Mouse (Mus musculus) heart, embryonic 12.5 days (tissue): ENCODE data around the gene Gm28043. TPM values are rescaled to one million over a fixed set of nuclear protein-coding genes. Genes with fewer than 3 reads are reported as not detected.

Source experiments
- ATAC-seq: fragments of 200-750 bp; cut with Nextera tagmentation; 2 replicates; pipeline ENCODE4 v1.8.0; 2017; ENCODE audit warnings: moderate TSS enrichment, moderate library complexity; ENCODE audit not compliant: insufficient number of reproducible peaks, low FRiP score
- H3K27ac ChIP-seq: fragments of 300-500 bp; sonication (generic); 2 replicates; pipeline ENCODE4 v1.5.1; 2016; ENCODE audit warnings: mild to moderate bottlenecking, moderate library complexity; ENCODE audit not compliant: poor library complexity, severe bottlenecking
- H3K27me3 ChIP-seq: fragments of 300-500 bp; sonication (generic); replicated peaks from 2 replicates; pipeline ENCODE4 v1.6.1; 2016; ENCODE audit warnings: mild to moderate bottlenecking, moderate library complexity
- H3K36me3 ChIP-seq: fragments of 300-500 bp; sonication (generic); 2 replicates; pipeline ENCODE4 v1.6.1; 2016; ENCODE audit warnings: mild to moderate bottlenecking, moderate library complexity
- H3K4me1 ChIP-seq: fragments of 300-500 bp; sonication (generic); replicated peaks from 2 replicates; pipeline ENCODE4 v1.6.1; 2016; ENCODE audit warnings: mild to moderate bottlenecking
- H3K4me2 ChIP-seq: fragments of 300-500 bp; sonication (generic); 2 replicates; pipeline ENCODE4 v1.6.1; 2016; ENCODE audit warnings: mild to moderate bottlenecking, moderate library complexity
- H3K4me3 ChIP-seq: fragments of 300-500 bp; sonication (generic); 2 replicates; pipeline ENCODE4 v1.5.1; 2016; ENCODE audit warnings: mild to moderate bottlenecking
- H3K9ac ChIP-seq: fragments of 300-500 bp; sonication (generic); 2 replicates; pipeline ENCODE4 v1.6.1; 2016; ENCODE audit warnings: mild to moderate bottlenecking, moderate library complexity
- H3K9me3 ChIP-seq: fragments of 300-500 bp; sonication (generic); replicated peaks from 2 replicates; pipeline ENCODE4 v1.6.1; 2016; ENCODE audit warnings: mild to moderate bottlenecking, moderate library complexity
- WGBS: fragments of 180-500 bp; shearing (Covaris S2); methylation state at CpG from one replicate; pipeline ENCODE4 v1.1.7; 2016; 5-methylcytosine and 5-hydroxymethylcytosine counted together
- polyA plus RNA-seq: library from polyadenylated mRNA; unstranded; fragments of >200 nt; fragmentation: Nextera tagmentation; extraction: Ambion mirVana; gene quantifications from 2 replicates; pipeline ENCODE4 v1.2.1, GENCODE M21; 2016

Gene Gm28043
- 2.1 and 2.5 TPM in 2 replicates for polyA plus RNA-seq

GRCm38 (mm10) chr17:29614115-29615023 lies at the start of gene Gm28043, which contains the start of gene Rnf8:
Gene Gm28043 (plus strand): TSS chr17:29614876.
Gene Rnf8 (plus strand): TSS chr17:29614790.
- WGBS: 2% methylated on average over 52 of the region's 52 CpGs
- Histone ChIP-seq H3K9ac (peak within 1 kb of the TSS; percentile 96), H3K27ac (peak within 1 kb of the TSS; percentile 96), H3K4me1 (peaks cover 36% of the 10 kb centered on the region), H3K4me2 (peak within 1 kb of the TSS; percentile 92), H3K9me3 (no peaks in the 10 kb centered on the region), H3K4me3 (peak within 1 kb of the TSS; percentile 91), H3K36me3 (peaks cover 11% of the 10 kb centered on the region; the same call in 1 of the 2 replicates), H3K27me3 (no peaks in the 10 kb centered on the region)
- peak; percentile 92 for ATAC-seq

- H3K36me3 ChIP-seq: peaks cover 57% of the 10 kb centered on the region
- H3K27me3 ChIP-seq: no peaks in the 10 kb centered on the region
- H3K4me1 ChIP-seq: no peaks in the 10 kb centered on the region
- H3K4me2 ChIP-seq: no peak overlapping the region
- H3K9me3 ChIP-seq: 0 out of 2 replicates have a peak, but pooled peaks cover 2% of the 10 kb centered on the region
- no peak for ATAC-seq
- no peak overlapping the region for H3K9ac ChIP-seq
- no peak overlapping the region for H3K4me3 ChIP-seq
- WGBS: 98% methylated on average over 5 of the region's 5 CpGs
- no peak overlapping the region for H3K27ac ChIP-seq
Measured at GRCm38 (mm10) chr17:29565521-29565920, 49.2 kb upstream of the Gm28043 start.

DNA sequence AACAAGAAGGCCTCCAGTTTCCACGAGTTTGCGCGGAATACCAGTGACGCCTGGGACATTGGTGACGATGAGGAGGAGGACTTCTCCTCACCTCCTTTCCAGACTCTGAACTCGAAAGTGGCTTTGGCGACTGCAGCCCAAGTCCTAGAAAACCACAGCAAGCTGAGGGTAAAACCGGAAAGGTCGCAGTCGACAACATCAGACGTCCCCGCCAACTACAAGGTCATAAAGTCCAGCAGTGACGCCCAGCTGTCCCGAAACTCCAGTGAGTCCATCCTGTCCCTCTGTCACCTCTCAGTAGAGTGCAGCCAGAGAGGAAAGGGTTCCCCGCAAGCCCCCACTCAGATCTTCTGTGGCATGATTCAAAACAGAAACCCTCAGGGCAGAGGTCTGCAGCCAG lies 46.2 kb upstream of the Gm28043 start:
- Histone ChIP-seq H3K27ac (no peak overlapping the region), H3K4me2 (no peak overlapping the region), H3K4me3 (no peak overlapping the region), H3K4me1 (no peaks in the 10 kb centered on the region), H3K9me3 (0 out of 2 replicates have a peak, but pooled peaks cover 2% of the 10 kb centered on the region), H3K9ac (no peak overlapping the region), H3K36me3 (peaks cover 83% of the 10 kb centered on the region), H3K27me3 (no peaks in the 10 kb centered on the region)
- no peak for ATAC-seq
- WGBS: 89% methylated on average over 15 of the region's 15 CpGs

- peaks cover 87% of the 10 kb centered on the region for H3K36me3 ChIP-seq
- no peak overlapping the region for H3K9ac ChIP-seq
- H3K9me3 ChIP-seq: 0 out of 2 replicates have a peak, but pooled peaks cover 2% of the 10 kb centered on the region
- H3K27me3 ChIP-seq: no peaks in the 10 kb centered on the region
- H3K4me1 ChIP-seq: 0 out of 2 replicates have a peak, but pooled peaks cover 3% of the 10 kb centered on the region
- 88% methylated on average over 6 of the region's 6 CpGs for WGBS
- H3K27ac ChIP-seq: no peak overlapping the region
- ATAC-seq: no peak
- no peak overlapping the region for H3K4me3 ChIP-seq
- no peak overlapping the region for H3K4me2 ChIP-seq
Measured at GRCm38 (mm10) chr17:29569831-29570230, 44.8 kb upstream of the Gm28043 start.

DNA sequence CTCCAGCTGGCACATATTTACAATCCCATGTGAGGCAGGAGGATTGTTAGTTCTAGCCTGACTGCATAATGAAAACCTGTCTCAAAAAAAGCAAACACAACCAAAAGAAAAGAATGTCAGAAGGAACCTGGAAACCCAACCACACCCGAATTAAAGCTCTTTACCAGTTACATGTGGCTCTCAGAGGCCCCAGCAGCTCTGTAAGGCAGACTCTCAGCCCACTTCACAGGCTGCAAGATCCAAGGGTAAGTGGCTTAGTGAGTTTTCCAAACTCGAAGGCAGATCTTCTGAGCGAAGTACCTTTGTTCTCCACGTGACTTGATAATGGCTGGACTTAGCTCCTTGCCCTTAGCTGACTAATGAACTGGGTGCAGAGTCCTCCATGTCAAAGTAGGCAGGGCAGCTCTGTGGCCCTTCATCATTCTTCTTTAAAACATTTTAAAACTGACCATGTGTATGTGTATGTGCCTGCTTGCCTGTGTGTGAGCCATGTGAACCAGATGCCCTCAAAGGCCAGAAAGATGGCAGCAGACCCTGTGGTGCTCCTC lies 35.0 kb upstream of the Gm28043 start:
- peaks cover 78% of the 10 kb centered on the region for H3K36me3 ChIP-seq
- no peak overlapping the region for H3K27ac ChIP-seq
- no peak overlapping the region for H3K4me2 ChIP-seq
- no peak overlapping the region for H3K9ac ChIP-seq
- H3K4me3 ChIP-seq: no peak overlapping the region
- ATAC-seq: no peak
- 84% methylated on average over 4 of the region's 4 CpGs for WGBS
- peaks cover 16% of the 10 kb centered on the region for H3K4me1 ChIP-seq
- no peaks in the 10 kb centered on the region for H3K9me3 ChIP-seq
- H3K27me3 ChIP-seq: no peaks in the 10 kb centered on the region

DNA sequence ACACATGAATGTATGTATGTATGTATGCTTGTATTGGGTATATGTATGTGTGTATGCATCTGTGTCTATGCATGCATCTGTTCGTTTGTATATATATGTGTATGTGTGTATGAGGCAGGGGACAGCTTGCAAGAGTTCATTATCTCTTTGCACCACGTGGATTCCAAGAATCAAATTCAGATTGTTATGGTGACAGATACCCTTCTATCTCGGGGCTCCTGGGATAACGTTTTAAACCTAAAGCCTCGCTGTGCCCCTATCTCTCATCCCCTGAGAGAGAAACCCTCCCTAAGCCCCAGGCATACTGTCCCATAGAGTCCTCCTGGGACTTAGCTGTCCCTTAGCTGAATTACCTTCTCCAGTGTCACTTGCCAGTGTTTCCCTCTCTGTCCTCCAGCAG lies 31.1 kb upstream of the Gm28043 start:
- peaks cover 69% of the 10 kb centered on the region for H3K36me3 ChIP-seq
- H3K4me2 ChIP-seq: no peak overlapping the region

GRCm38 (mm10) chr17:29584306-29584705 lies 30.4 kb upstream of the Gm28043 start:
- no peak for ATAC-seq
- Histone ChIP-seq H3K9me3 (no peaks in the 10 kb centered on the region), H3K27me3 (no peaks in the 10 kb centered on the region), H3K27ac (no peak overlapping the region), H3K9ac (no peak overlapping the region), H3K4me2 (no peak overlapping the region), H3K4me1 (peaks cover 12% of the 10 kb centered on the region), H3K36me3 (peaks cover 62% of the 10 kb centered on the region), H3K4me3 (no peak overlapping the region)
- 81% methylated on average over 5 of the region's 5 CpGs for WGBS

More for the DNA sequence above, 31.1 kb upstream of the Gm28043 start:
- Histone ChIP-seq H3K9ac (no peak overlapping the region), H3K9me3 (no peaks in the 10 kb centered on the region), H3K4me3 (no peak overlapping the region), H3K27ac (no peak overlapping the region), H3K27me3 (no peaks in the 10 kb centered on the region), H3K4me1 (peaks cover 4% of the 10 kb centered on the region)
- no peak for ATAC-seq
- 65% methylated on average over 5 of the region's 5 CpGs for WGBS

GRCm38 (mm10) chr17:29584737-29585136 lies 29.9 kb upstream of the Gm28043 start:
- H3K4me2 ChIP-seq: no peak overlapping the region
- WGBS: 89% methylated on average over 3 of the region's 3 CpGs
- peaks cover 58% of the 10 kb centered on the region for H3K36me3 ChIP-seq
- ATAC-seq: no peak
- H3K9ac ChIP-seq: no peak overlapping the region
- H3K27me3 ChIP-seq: no peaks in the 10 kb centered on the region
- H3K9me3 ChIP-seq: no peaks in the 10 kb centered on the region
- no peak overlapping the region for H3K4me3 ChIP-seq
- H3K27ac ChIP-seq: no peak overlapping the region
- peaks cover 16% of the 10 kb centered on the region for H3K4me1 ChIP-seq

GRCm38 (mm10) chr17:29585446-29585845 lies 29.2 kb upstream of the Gm28043 start:
- Histone ChIP-seq H3K4me2 (no peak overlapping the region), H3K27me3 (no peaks in the 10 kb centered on the region), H3K36me3 (peaks cover 52% of the 10 kb centered on the region), H3K9me3 (no peaks in the 10 kb centered on the region), H3K27ac (no peak overlapping the region), H3K4me1 (peaks cover 19% of the 10 kb centered on the region), H3K4me3 (no peak overlapping the region), H3K9ac (no peak overlapping the region)
- ATAC-seq: no peak
- WGBS: 87% methylated on average over 6 of the region's 6 CpGs

- peaks cover 39% of the 10 kb centered on the region for H3K36me3 ChIP-seq
- no peaks in the 10 kb centered on the region for H3K9me3 ChIP-seq
- H3K27me3 ChIP-seq: no peaks in the 10 kb centered on the region
- H3K27ac ChIP-seq: no peak overlapping the region
- no peak for ATAC-seq
- H3K4me2 ChIP-seq: no peak overlapping the region
- WGBS: 83% methylated on average over 9 of the region's 9 CpGs
- H3K4me1 ChIP-seq: peaks cover 22% of the 10 kb centered on the region
- H3K4me3 ChIP-seq: no peak overlapping the region
- H3K9ac ChIP-seq: no peak overlapping the region
Measured at GRCm38 (mm10) chr17:29586921-29587320, 27.8 kb upstream of the Gm28043 start.

GRCm38 (mm10) chr17:29589221-29589898 lies 25.3 kb upstream of the Gm28043 start:
- H3K9me3 ChIP-seq: no peaks in the 10 kb centered on the region
- 61% methylated on average over 11 of the region's 11 CpGs for WGBS
- 0 out of 2 replicates have a peak, but pooled peaks have one; percentile 42 for ATAC-seq
- no peaks in the 10 kb centered on the region for H3K27me3 ChIP-seq
- peak overlapping the region; percentile 34; the same call in 1 of the 2 replicates for H3K27ac ChIP-seq
- no peak overlapping the region for H3K4me3 ChIP-seq
- peaks cover 26% of the 10 kb centered on the region for H3K4me1 ChIP-seq
- H3K9ac ChIP-seq: no peak overlapping the region
- peaks cover 28% of the 10 kb centered on the region for H3K36me3 ChIP-seq
- H3K4me2 ChIP-seq: no peak overlapping the region
